Mouse (Mus musculus): Measurements from ENCODE around the gene Gm4131. TPM values are rescaled to one million over a fixed set of nuclear protein-coding genes. Genes with fewer than 3 reads are reported as not detected.

Gm4131 gene
- total RNA-seq, 2 experiments from 2014 or later = not detected

- DNase-seq = no peak
- intact Hi-C loops (cut with DNase I; ENCODE audit: low total_unique reads) = no loop called here
Measured at GRCm38 (mm10) chr14:62553786-62554185, 12.9 kb downstream of the Gm4131 start.

DNA sequence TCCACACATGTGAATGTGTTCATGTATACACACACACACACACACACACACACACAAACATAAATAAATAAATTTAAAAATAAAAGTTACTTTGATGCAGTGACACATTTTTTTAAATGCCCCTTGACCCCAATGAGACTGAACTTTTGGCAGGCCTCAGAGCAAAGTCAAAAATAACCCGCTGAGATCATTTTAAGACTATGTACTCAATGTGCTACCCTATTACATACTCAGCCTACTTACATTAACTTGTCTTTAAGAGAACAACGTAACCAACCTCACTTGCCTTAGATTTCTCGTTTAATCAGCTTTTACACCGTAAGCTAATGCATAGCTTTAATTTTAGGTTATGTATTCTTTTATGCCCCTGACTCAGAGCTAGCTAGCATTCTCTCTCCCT is 13.9 kb downstream of the Gm4131 start:
- DNase-seq = no peak
- intact Hi-C loops (cut with DNase I; ENCODE audit: low total_unique reads) = no loop called here

DNA sequence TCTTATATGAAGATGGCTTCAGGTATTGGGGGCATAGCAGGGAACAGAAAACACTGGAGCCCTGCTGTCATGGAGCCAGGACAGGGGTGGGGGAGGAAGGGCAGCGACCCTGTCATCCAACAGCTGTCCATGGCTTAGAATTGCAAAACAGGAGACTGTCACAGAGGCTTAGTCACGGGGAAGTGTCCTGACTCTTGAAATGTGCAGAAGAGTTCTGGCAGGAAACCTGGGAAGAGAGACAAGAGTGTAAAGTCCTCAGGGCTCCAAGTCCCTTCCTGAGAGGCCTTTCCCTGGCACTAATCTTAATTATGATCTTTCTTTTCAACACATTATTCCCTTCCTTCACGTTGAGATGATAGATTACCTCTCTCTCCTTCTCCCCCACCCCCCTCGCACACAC is 16.6 kb downstream of the Gm4131 start:
- no peak for DNase-seq
- intact Hi-C loops (cut with DNase I; ENCODE audit: low total_unique reads) = no loop called here

DNA sequence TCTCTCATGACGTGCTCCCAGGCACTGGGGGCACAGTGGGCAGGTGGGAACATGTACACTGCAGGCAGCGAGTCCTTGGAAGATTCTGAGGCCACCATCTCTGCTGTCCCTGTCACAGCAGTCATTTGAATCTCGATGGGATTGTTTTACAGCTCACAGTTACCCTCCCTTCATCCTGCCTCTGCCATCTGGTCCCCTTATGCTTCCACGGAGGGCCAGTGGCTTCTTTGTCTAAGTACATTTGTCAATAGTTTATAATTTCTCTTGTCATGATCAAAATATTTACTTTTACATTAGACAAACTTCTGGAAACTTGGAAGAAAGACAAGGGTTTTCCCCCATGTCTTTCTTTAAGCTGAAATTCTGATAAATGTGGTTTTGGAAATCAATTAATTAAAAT is 20.0 kb downstream of the Gm4131 start:
- intact Hi-C loops (cut with DNase I; ENCODE audit: low total_unique reads) = no loop called here
- no peak for DNase-seq

GRCm38 (mm10) chr14:62546296-62546695 is 20.4 kb downstream of the Gm4131 start:
- no peak for DNase-seq
- intact Hi-C loops (cut with DNase I; ENCODE audit: low total_unique reads) = no loop called here

GRCm38 (mm10) chr14:62541751-62542150 is 25.0 kb downstream of the Gm4131 start:
- intact Hi-C loops (cut with DNase I; ENCODE audit: low total_unique reads) = no loop called here
- no peak for DNase-seq

- no peak for DNase-seq
- intact Hi-C loops (cut with DNase I; ENCODE audit: low total_unique reads) = no loop called here
Measured at GRCm38 (mm10) chr14:62539834-62540233, 26.9 kb downstream of the Gm4131 start.

GRCm38 (mm10) chr14:62536988-62537387 is 29.7 kb downstream of the Gm4131 start:
- intact Hi-C loops (cut with DNase I; ENCODE audit: low total_unique reads) = no loop called here
- no peak for DNase-seq

GRCm38 (mm10) chr14:62536127-62536526 is 30.6 kb downstream of the Gm4131 start:
- intact Hi-C loops (cut with DNase I; ENCODE audit: low total_unique reads) = no loop called here
- DNase-seq = no peak

DNA sequence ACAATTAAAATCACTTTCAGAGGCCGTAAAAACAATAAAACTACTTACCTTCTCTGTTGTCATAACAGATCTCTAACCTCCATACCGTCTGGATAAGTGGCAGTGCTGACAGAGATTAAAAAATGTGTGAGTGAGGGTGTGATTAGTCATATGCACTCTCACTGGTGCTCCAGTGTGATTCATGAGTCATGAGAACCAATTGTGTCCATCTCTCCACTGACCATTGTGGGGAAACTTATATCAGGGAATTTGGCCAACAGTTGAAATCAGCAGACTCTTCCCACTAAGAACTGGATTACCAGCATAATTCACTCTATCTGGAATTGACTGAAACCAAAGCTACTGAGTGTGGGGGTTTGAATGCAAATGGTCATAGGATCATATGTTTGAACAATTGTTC is 35.8 kb downstream of the Gm4131 start:
- no peak for DNase-seq
- intact Hi-C loops (cut with DNase I; ENCODE audit: low total_unique reads) = no loop called here

GRCm38 (mm10) chr14:62512845-62513244 is 53.9 kb downstream of the Gm4131 start:
- intact Hi-C loops (cut with DNase I; ENCODE audit: low total_unique reads) = no loop called here
- DNase-seq = no peak

DNA sequence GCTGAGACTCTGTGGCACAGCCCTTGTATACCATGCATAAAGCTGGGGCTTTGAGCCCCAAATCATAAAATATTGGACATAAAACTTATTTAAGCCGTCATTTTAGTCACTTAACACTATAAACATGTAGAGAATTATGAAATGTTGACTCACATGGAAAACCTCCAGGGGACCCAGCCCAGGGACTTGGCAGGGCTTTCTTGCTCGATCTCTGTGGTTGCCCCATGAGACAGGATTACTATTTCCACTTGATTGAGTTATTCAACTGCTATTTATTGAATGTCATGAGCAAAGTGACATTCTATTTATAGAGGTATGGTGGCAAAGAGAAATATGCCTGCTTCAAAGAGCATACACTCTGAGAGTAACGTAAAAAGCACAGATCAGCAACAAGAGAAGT is 57.4 kb downstream of the Gm4131 start:
- intact Hi-C loops (cut with DNase I; ENCODE audit: low total_unique reads) = no loop called here
- peak; percentile 27 for DNase-seq

DNA sequence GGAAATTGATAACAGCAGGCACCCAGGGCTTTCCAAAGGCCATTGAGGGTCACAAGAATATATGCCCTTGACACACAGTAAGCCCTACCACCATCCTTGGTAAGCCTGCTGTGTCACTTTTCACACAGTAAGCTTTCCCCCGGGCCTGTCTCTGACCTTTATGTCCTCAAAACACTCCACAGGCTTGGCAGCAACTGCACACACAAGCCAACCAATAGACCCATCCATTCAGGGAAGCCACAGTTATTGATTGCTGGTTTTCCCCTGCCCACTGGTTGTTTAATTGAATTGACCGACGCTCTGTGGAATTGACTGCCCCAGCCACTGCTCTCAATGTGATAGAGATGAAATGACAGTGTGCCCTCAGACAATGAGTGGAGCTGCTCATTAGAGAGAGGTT is 60.5 kb downstream of the Gm4131 start:
- DNase-seq = no peak
- intact Hi-C loops (cut with DNase I; ENCODE audit: low total_unique reads) = no loop called here

- intact Hi-C loops (cut with DNase I; ENCODE audit: low total_unique reads) = loop anchor here (10.0 kb wide), 1 partner anchor 477 kb away; no protein-coding TSS in a partner anchor
Measured at GRCm38 (mm10) chr14:62497391-62497790, 69.3 kb downstream of the Gm4131 start.

GRCm38 (mm10) chr14:62496501-62496900 is 70.2 kb downstream of the Gm4131 start:
- no peak for DNase-seq
- intact Hi-C loops (cut with DNase I; ENCODE audit: low total_unique reads) = loop anchor here (10.0 kb wide), 1 partner anchor 478 kb away; no protein-coding TSS in a partner anchor

More at GRCm38 (mm10) chr14:62497391-62497790, 69.3 kb downstream of the Gm4131 start:
- no peak for DNase-seq

GRCm38 (mm10) chr14:62493456-62493855 is 73.3 kb downstream of the Gm4131 start:
- no peak for DNase-seq
- intact Hi-C loops (cut with DNase I; ENCODE audit: low total_unique reads) = loop anchor here (5.0 to 10.0 kb wide), 2 partner anchors 114 to 481 kb away; no protein-coding TSS in a partner anchor

DNA sequence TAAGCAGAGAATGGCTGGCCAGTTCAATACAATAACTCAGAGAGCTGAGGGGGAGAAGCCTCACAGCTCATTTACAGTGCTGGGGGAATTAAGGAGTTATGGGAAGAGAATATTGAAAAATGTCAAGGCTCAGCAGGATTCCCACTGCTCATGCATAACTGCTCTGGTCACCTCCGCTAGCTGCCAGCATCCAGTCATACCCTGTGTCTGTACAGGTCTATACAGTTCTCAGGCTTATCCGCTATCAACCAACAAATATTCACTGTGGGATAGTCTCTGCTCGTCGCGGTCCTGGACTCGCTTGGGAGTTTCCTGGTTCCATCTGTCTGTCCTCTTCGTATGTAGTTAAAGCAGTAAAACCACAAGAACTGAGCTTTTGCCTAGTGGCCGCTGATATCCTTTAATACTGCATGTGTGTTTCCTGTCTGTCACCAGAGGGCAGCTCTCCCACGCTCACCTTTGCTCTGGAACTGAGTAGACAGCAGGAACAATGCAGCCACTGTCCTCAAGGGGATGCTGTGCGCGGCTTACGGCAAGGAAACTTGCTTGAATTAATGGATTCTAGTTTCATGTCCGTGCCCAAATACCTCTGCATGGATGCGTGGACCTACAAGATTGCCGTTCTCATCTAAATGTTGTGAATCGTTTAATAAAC is 74.4 kb downstream of the Gm4131 start:
- peak; percentile 73 for DNase-seq
- intact Hi-C loops (cut with DNase I; ENCODE audit: low total_unique reads) = loop anchor here (5.0 to 10.0 kb wide), 2 partner anchors 115 to 482 kb away; no protein-coding TSS in a partner anchor

GRCm38 (mm10) chr14:62488270-62488669 is 78.5 kb downstream of the Gm4131 start:
- no peak for DNase-seq
- intact Hi-C loops (cut with DNase I; ENCODE audit: low total_unique reads) = no loop called here

DNA sequence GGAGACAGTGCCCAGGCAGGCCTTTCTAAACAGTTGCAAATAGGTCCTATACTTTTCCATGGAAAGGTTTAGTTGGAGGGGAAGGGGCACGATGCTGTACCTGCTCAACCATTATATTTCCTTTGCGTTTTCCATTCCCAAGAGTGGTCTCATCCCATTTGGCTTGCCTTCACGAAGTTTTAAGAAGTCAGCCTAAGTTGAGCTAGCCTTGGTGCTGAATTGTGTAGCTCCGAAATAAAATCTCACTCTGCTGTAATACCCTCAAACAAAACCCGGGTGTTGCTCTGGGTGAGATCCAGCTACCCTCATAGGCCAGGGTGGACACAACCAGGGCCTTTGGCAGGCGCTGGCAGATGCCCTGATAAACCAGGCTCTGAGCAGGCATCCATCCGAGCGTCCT is 85.3 kb downstream of the Gm4131 start:
- intact Hi-C loops (cut with DNase I; ENCODE audit: low total_unique reads) = no loop called here
- DNase-seq = no peak

- no peak for DNase-seq
- intact Hi-C loops (cut with DNase I; ENCODE audit: low total_unique reads) = no loop called here
Measured at GRCm38 (mm10) chr14:62479395-62479794, 87.3 kb downstream of the Gm4131 start.

- no peak for DNase-seq
- intact Hi-C loops (cut with DNase I; ENCODE audit: low total_unique reads) = no loop called here
Measured at GRCm38 (mm10) chr14:62474481-62474880, 92.2 kb downstream of the Gm4131 start.

DNA sequence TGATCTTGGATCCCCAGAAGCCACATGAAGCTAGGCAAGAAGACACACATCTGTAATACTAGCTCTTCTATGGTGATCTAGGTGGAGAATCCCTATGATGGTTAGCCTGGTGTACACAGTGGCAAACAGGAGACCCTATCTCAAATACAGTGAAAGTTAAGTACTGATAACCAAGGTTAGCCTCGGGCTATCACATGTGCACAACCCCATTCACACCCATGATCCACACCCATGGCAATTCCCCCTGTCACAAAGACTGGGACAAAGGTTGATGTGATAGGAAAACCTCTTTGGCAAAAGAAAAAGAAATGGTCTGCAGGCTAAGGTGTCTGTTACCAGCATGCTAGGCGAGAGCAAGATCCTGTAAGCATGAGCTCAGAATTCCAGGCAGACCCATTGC is 94.7 kb downstream of the Gm4131 start:
- intact Hi-C loops (cut with DNase I; ENCODE audit: low total_unique reads) = no loop called here
- DNase-seq = no peak

Data from gastrocnemius, postnatal 14 days (tissue).